Mouse (Mus musculus) CH12.LX (cell line): ENCODE results near the gene Cenpa.

Source experiments
- CTCF ChIP-seq, 2 experiments: IDR thresholded peaks in 1 of 2; conservative IDR thresholded peaks in 1 of 2; 2 replicates each; pipeline ENCODE4 v1.5.1; 2011 to 2012; ENCODE audit warnings: low read depth in 2 of 2, low read length in 2 of 2, improper control_type of control experiment in 1 of 2, inconsistent platforms in 1 of 2, mild to moderate bottlenecking in 1 of 2, moderate library complexity in 1 of 2
- E2F4 ChIP-seq: IDR thresholded peaks from 2 replicates; pipeline ENCODE4 v1.6.1; 2011; ENCODE audit warnings: low read depth, low read length, improper control_type of control experiment; ENCODE audit not compliant: insufficient replicate concordance
- EP300 ChIP-seq: IDR thresholded peaks from 2 replicates; pipeline ENCODE4 v1.6.1; 2011; ENCODE audit warnings: low read length, improper control_type of control experiment
- ETS1 ChIP-seq: conservative IDR thresholded peaks from 2 replicates; pipeline ENCODE4 v1.6.1; 2012; ENCODE audit warnings: low read depth, mild to moderate bottlenecking, inconsistent platforms, low read length, improper control_type of control experiment, moderate library complexity
- JUND ChIP-seq: conservative IDR thresholded peaks from 2 replicates; pipeline ENCODE4 v1.6.1; 2011; ENCODE audit warnings: low read depth, low read length, improper control_type of control experiment
- MAFK ChIP-seq: IDR thresholded peaks from 2 replicates; pipeline ENCODE4 v1.6.1; 2011; ENCODE audit warnings: low read length, improper control_type of control experiment; ENCODE audit not compliant: insufficient replicate concordance
- MAZ ChIP-seq: IDR thresholded peaks from 2 replicates; pipeline ENCODE4 v1.6.1; 2012; ENCODE audit warnings: low read depth, mild to moderate bottlenecking, inconsistent platforms, low read length, improper control_type of control experiment, moderate library complexity
- NRF1 ChIP-seq: IDR thresholded peaks from 2 replicates; pipeline ENCODE4 v1.6.1; 2014; ENCODE audit warnings: low read depth, mild to moderate bottlenecking, inconsistent platforms, low read length, improper control_type of control experiment, moderate library complexity
- PAX5 ChIP-seq: IDR thresholded peaks from 2 replicates; pipeline ENCODE4 v1.6.1; 2012; ENCODE audit warnings: low read length, inconsistent platforms, mixed read lengths
- POLR2A ChIP-seq: IDR thresholded peaks from 2 replicates; pipeline ENCODE4 v1.6.1; 2011; ENCODE audit warnings: low read depth, mild to moderate bottlenecking, improper control_type of control experiment, low read length
- RCOR1 ChIP-seq: conservative IDR thresholded peaks from 2 replicates; pipeline ENCODE4 v1.6.1; 2012; ENCODE audit warnings: low read depth, mild to moderate bottlenecking, inconsistent platforms, low read length, improper control_type of control experiment
- USF1 ChIP-seq: IDR thresholded peaks from 2 replicates; pipeline ENCODE4 v1.6.1; 2014; ENCODE audit warnings: low read depth, mild to moderate bottlenecking, inconsistent platforms, low read length, improper control_type of control experiment
- ZKSCAN1 ChIP-seq: IDR thresholded peaks from 2 replicates; pipeline ENCODE4 v1.6.1; 2012; ENCODE audit warnings: low read depth, inconsistent platforms, low read length, improper control_type of control experiment, borderline replicate concordance

DNA sequence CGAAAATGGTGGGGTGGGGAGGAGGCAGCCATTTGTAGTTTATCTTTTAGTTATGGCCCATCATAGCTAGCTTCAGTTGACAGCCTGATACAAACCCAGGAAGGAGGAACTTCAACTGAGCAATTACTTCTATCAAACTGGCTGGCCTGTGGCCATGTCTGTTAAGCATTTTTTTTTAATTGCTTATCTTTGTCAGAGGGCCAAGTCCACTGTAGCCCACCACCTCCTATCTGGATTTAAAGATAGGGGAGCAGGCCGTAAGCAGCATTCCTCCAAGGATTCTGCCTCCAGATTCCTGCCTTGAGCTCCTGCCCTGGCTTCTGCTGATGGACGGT, 2.9 kb downstream of the Cenpa start:
- TF ChIP-seq MAZ (no peak), POLR2A (no peak), E2F4 (no peak), ZKSCAN1 (no peak), ETS1 (no peak), CTCF (conservative IDR thresholded peaks at IDR 0.05 in 1 of 2, IDR thresholded peaks at IDR 0.05 in 1 of 2; ENCODE audit: low read depth in 2 of 2, low read length in 2 of 2) (no peak), MAFK (no peak), NRF1 (no peak), RCOR1 (no peak), PAX5 (no peak), EP300 (no peak), USF1 (no peak), JUND (no peak)
